Mouse (Mus musculus) heart, postnatal 14 days (tissue): Measurements from ENCODE around the gene Zbtb39. TPM values are rescaled to one million over a fixed set of nuclear protein-coding genes. Genes with fewer than 3 reads are reported as not detected.

ENCODE experiments used
- DNase-seq, 2 experiments: peaks; one replicate each; pipeline ENCODE4 v3.0.0; 2021 to 2022
- intact Hi-C: fragments of 180-260 bp; cut with DNase I; formaldehyde crosslinking; loops from one replicate; pipeline ENCODE4 v1.15.1; 2025
- long read RNA-seq, 2 experiments: library from polyadenylated mRNA; stranded (forward); transcript quantifications; one replicate each; pipeline ENCODE4 v2.0.0; 2021
- total RNA-seq, 2 experiments: library from RNA; stranded (reverse); gene quantifications; 2 replicates each; pipeline ENCODE4 v1.2.3; 2021

The Zbtb39 gene
- 1 to 10 TPM; 7.5 to 8.3 TPM for total RNA-seq
- long read RNA-seq, experiment 1, full-length matches to known transcripts = 1 of 1 reads
- long read RNA-seq, experiment 1, partial matches to known transcripts = 0 of 1 reads
- long read RNA-seq, experiment 1, other reads (novel, unspliced or antisense) = 0 of 1 reads
- long read RNA-seq, experiment 2, partial matches to known transcripts = 0 of 1 reads
- long read RNA-seq, experiment 2, other reads (novel, unspliced or antisense) = 1 of 1 reads

DNA sequence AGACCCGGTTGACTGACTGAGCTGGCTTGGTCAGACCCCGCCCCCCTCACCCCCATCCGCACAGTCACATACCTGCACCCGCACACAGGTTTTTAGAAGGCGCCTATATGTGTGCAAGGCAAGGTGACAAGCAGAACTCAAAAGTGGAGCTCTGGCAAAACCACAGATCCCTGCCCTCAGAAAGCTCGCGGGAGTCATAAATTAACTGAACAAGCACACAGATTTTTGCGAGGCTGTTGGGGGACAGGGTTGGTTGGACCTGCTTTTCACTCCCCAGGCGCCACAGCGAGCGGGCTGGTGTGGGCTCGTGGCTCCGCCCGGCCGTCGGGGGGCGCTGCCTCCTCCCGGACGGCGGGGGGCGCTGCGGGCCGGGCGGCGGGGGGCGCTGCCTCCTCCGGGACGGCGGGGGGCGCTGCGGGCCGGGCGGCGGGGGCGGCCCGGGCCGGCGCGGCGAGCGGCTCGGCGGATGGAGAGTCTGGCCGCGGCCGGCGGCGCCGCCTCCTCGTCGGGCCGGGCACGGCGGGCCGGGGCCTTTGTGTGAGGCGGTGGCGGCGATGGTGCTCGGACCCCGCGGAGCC, at the start of gene Zbtb39:
Zbtb39 (plus strand) TSS at position 456 of the 578 bp plus-strand sequence.
- peak; percentile 92 to 94 for DNase-seq
- intact Hi-C loops = loop anchor here (5.0 kb wide), 3 partner anchors 62 to 268 kb away; partner anchors contain the start of gene Hsd17b6

DNA sequence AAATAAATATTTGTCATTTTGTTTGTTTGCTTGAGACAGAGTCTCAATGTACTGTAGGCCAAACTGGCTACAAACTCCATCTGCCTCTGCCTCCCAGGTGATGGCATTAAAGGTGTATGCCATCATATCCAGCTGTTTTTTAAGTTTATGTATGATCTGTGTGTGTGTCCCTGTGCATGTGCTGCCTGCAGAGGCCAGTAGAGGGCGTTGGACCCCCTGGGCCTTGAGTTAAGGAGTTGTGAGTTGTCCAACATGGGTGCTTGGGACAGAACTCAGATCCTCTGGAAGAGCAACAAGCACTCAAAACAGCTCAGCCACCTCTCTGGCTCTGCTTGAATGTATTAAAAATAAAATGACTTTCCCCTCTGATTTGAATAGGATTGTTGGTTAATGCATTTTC, 48.3 kb upstream of the Zbtb39 start:
- intact Hi-C loops = loop anchor here (5.0 kb wide), 1 partner anchor 316 kb away; the partner anchor contains the start of gene Hsd17b6
- DNase-seq = no peak

DNA sequence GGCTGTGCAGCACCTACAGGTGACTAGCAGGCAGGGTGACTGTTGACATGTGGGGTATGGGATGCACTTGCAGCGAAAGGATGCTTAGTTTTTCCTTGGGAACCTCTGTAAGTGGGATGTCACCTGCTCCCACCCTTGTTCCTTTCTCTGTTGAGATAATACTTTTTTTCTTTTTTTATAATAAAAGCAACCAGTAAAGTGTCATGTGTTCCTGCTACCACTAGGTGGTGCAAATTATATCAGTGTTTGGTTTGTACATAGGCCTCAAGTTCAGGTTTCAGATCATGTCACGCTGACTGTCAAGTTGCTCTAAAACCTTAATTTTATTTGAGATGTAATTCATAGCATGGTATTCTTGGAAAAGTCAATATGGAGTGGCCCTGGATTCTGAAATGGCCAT, 44.7 kb upstream of the Zbtb39 start:
- no peak for DNase-seq
- intact Hi-C loops = loop anchor here (2.0 to 5.0 kb wide), 3 partner anchors 42 to 313 kb away; partner anchors contain the start of gene Hsd17b6

DNA sequence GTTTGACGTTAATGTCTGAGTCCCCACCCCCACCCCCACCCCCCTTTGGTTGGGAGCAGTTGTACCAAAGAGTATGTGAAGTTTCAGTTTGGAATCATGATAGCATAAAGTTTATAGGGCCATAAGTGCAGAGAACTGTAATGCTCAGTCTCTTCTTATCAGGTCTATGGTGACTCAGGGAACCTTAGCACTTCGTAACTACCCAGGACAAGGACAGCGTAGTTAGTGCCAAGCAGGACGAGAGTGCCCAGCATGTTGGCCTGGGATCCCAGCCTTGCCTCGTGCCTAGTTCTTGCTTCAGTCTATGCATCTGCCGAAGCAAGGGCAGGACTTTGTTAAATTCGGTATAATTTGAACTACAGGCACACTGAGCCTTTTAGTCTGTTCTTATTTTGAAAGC, 43.6 kb upstream of the Zbtb39 start:
- intact Hi-C loops = loop anchor here (2.0 kb wide), 2 partner anchors 41 to 241 kb away; no protein-coding TSS in a partner anchor
- DNase-seq = no peak

DNA sequence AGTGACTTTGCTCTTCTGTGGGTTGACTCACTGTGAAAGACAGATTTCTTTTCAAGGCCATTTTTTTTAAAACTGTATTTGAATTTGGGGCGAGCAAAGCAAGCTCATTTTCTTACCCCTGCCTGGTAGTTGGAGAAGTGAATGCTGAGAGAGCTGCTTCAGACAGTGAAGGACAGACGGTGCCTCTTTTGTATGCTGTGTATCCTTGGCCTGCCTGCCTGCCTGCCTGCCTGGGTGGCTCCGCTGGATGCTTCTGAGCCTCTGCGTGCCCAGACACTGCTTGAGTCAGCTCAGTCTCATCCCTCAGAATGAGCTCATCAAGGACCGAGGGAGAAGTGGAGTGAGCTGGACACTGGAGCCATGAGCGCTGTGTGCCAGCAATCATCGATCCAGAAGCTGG, 40.4 kb upstream of the Zbtb39 start:
- intact Hi-C loops = no loop called here

GRCm38 (mm10) chr10:127703299-127703698, 36.0 kb upstream of the Zbtb39 start:
- intact Hi-C loops = no loop called here
- DNase-seq = no peak

More for the DNA sequence above, 40.4 kb upstream of the Zbtb39 start:
- no peak for DNase-seq

DNA sequence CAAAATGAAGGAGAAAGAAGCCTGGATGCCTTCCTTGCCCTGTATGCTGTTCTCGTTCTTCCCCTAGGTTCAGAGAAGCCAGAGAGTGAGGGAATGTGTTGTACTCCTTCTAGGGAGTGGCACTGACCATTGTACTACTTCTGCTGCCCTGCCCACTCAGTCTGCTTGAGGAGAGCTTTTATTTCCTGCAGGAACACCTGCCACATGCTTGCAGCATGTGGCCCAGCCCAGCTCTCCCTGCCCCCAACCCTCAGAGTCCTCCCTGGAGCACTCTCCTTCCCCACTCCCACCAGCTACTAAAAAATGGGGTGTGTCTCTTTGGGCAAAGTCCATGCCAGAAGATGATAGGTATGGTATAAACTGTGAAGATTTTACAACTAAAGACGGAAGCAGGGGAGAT, 35.0 kb upstream of the Zbtb39 start:
- intact Hi-C loops = no loop called here
- DNase-seq = no peak

DNA sequence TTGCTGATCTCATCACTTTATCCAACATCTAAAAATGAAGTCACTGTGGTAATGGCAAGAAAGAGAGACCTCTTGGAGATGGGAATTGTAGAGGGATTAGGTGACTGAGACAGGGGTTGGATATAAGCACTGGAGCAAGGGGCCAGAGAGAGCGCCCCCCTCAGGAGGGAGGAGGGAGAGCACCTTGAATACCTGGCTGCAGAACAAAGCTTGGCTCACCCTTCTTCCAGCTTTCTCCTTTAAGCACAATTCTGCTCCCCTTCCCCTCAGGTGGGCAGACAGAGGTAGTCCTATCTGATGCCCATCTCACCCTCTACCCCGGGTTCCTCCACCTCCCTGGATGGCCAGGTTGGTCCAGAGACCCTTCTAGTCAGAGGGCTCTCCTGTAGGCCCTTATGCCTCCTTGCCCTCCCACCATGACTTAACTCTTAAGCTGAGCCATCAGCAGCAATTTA, 34.5 kb upstream of the Zbtb39 start, which contains the start of gene Myo1a:
Myo1a (plus strand) TSS at position 405 of the 455 bp plus-strand sequence.
- no peak for DNase-seq
- intact Hi-C loops = no loop called here

DNA sequence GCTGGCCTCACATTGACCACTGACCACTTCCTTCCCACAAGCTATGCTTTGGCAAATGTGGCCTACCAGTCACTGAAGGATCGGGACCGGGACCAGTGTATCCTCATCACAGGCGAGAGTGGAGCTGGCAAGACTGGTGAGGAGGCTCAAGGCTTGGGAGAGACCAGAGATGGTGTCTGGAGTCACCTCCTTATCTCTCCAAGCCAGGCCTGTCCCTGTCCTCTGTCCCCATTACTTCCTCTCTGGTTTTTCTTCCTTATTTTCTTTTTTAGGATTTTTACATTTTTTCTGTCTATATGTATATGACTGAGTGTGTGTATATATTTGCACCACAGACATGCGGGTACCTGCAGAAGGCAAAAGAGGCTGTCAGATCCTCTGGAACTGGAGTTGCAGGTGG, 33.6 kb upstream of the Zbtb39 start:
- intact Hi-C loops = no loop called here
- DNase-seq = no peak

GRCm38 (mm10) chr10:127707721-127708120, 31.6 kb upstream of the Zbtb39 start:
- DNase-seq = peak; percentile 58 to 62

GRCm38 (mm10) chr10:127708850-127709370, 30.4 kb upstream of the Zbtb39 start:
- intact Hi-C loops = no loop called here
- no peak for DNase-seq

More at GRCm38 (mm10) chr10:127707721-127708120, 31.6 kb upstream of the Zbtb39 start:
- intact Hi-C loops = no loop called here

GRCm38 (mm10) chr10:127710331-127710730, 29.0 kb upstream of the Zbtb39 start:
- DNase-seq = no peak
- intact Hi-C loops = no loop called here

DNA sequence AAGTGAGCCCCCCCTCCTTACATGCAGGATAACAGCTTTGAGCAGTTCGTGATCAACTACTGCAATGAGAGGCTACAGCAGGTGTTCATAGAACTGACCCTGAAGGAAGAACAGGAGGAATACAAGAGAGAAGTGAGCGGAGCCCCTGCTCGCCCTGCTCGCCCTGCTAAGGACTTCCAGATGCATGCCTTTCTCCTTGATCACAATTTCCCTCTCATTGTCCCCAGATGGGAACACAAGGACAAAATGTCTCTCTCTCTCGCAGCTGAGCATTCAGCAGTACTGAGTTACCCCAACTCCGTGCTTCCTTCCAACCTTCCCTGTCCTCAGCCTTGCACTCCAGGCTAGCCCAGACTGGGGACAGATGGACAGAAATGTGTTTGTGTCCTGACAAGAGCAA, 26.6 kb upstream of the Zbtb39 start:
- no peak for DNase-seq
- intact Hi-C loops = no loop called here

DNA sequence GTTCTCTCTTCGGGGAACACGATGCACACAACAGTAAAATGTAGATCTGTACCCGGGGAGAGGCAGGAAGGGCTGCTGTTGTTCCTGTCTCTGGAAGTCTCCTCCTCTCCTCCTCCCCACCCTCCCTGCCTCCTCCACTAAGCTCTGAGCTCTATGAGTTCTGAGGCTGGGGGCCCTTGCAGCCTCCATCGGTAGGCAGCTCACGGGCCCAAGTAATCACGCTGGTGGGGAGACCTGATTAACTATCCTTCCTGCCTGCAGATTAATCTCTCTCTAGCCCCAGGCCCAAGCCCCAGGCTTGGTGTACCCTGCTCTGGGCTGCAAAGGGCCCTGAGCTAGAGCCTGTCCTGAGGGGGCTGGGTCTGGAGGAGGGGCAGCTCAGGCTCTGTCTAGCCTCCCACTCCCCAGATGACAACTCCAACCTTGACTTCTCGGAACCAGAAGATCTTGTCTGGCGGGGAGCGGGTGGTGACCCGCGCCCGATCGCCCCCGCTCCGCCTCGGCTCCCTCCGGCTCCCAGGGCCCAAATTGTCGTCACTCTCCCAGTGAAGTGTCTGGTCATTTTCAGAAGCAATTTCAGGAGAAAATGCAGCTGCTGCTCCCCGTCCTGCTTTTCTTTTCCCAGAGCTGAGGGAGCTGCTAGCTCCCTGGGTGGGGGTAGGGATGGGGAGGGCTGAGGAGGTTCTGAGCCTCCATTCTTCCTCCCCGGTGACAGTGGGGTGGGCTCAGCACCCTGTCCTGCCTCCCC, 17.5 kb upstream of the Zbtb39 start:
- intact Hi-C loops = no loop called here
- peak; percentile 19 to 37 for DNase-seq

DNA sequence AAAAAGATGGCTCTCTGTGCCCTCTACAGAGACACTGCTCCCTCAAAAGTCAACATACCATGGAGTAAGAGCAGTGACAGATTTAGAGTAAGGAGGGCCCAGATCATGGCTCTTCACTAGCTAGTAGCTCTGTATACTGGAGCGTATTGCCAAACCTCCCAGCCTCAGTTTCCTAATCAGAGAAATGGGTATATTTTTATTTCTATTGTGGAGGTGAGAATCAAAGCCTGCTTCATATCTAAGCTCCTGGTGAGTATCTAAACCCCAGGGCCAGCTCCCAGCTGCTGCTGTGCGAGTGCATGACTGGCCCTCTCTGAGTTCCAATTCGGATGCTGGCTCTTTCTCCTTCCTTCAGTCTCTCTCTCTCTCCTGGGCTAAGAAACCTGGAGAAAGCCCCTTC, 15.2 kb upstream of the Zbtb39 start, which contains the start of gene Tac2:
Tac2 (plus strand) TSS at position 301 of the 400 bp plus-strand sequence.
- intact Hi-C loops = no loop called here
- no peak for DNase-seq

DNA sequence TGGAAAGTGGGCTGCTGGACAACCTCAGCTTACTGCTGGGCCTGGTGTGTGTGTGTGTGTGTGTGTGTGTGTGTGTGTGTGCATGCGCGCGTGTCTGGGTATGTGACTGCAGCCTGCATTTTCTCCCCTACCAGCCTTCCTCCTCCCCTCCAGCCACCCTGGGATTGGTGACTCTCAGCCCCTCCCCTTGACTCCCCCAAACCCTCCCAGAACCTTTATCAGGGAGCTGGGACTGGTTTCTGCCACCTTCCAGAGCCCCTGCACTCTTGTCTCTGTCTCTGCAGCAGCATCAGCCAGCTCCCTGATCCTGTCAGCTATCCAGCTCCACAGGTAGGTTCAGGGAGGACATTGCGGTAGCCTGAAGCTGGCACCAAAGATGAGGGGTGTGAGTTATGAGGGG, 14.2 kb upstream of the Zbtb39 start:
- intact Hi-C loops = no loop called here
- no peak for DNase-seq

- DNase-seq = no peak
- intact Hi-C loops = no loop called here
Measured at GRCm38 (mm10) chr10:127728437-127728836, 10.9 kb upstream of the Zbtb39 start.

- intact Hi-C loops = no loop called here
- no peak for DNase-seq
Measured at GRCm38 (mm10) chr10:127730285-127730932, 8.9 kb upstream of the Zbtb39 start.

GRCm38 (mm10) chr10:127730933-127731310, 8.4 kb upstream of the Zbtb39 start:
- DNase-seq = no peak
- intact Hi-C loops = no loop called here

- DNase-seq = no peak
- intact Hi-C loops = no loop called here
Measured at GRCm38 (mm10) chr10:127731397-127731796, 7.9 kb upstream of the Zbtb39 start.
